Mouse (Mus musculus): ENCODE data around the gene Sorcs3.

- TF ChIP-seq CTCF (IDR thresholded peaks at IDR 0.05; ENCODE audit: control insufficient read depth, insufficient read depth, insufficient read length) (no peak), USF1 (IDR thresholded peaks at IDR 0.05; ENCODE audit: low read depth) (no peak)
These were observed 273.0 kb downstream of the Sorcs3 start for GRCm38 (mm10) chr19:48478864-48479263.
